Mouse (Mus musculus) cortical plate, adult 2 months (tissue): ENCODE results near the gene Ptms. TPM values are rescaled to one million over a fixed set of nuclear protein-coding genes. Genes with fewer than 3 reads are reported as not detected.

Experiments
- H3K27ac ChIP-seq: fragments of 200-500 bp; 2 replicates; pipeline ENCODE4 v1.5.1; 2012; ENCODE audit warnings: low read length, control low read depth, inconsistent platforms; ENCODE audit not compliant: insufficient read depth
- H3K4me1 ChIP-seq: fragments of 200-500 bp; 2 replicates; pipeline ENCODE4 v1.6.1; 2011; ENCODE audit warnings: low read length; ENCODE audit not compliant: control insufficient read depth, insufficient read depth
- H3K4me3 ChIP-seq: fragments of 200-500 bp; 2 replicates; pipeline ENCODE4 v1.5.1; 2011; ENCODE audit warnings: mild to moderate bottlenecking, low read length, control low read depth; ENCODE audit not compliant: insufficient read depth
- CTCF ChIP-seq: fragments of 200-500 bp; IDR thresholded peaks from 2 replicates; pipeline ENCODE4 v1.5.1; 2011; ENCODE audit warnings: mild to moderate bottlenecking, control low read depth, low read length; ENCODE audit not compliant: insufficient read depth; ENCODE audit errors: extremely low read depth
- POLR2A ChIP-seq: fragments of 200-500 bp; IDR thresholded peaks from 2 replicates; pipeline ENCODE4 v1.6.1; 2011; ENCODE audit warnings: mild to moderate bottlenecking, low read length, control low read depth; ENCODE audit not compliant: insufficient read depth; ENCODE audit errors: extremely low read depth
- polyA plus RNA-seq: library from polyadenylated mRNA; depleted of rRNA; stranded (reverse); fragments of >200 nt; gene quantifications from 2 replicates; pipeline ENCODE4 v1.2.3, GENCODE M21; 2012

Ptms gene
- polyA plus RNA-seq, 1 experiment: 1,380 TPM

DNA sequence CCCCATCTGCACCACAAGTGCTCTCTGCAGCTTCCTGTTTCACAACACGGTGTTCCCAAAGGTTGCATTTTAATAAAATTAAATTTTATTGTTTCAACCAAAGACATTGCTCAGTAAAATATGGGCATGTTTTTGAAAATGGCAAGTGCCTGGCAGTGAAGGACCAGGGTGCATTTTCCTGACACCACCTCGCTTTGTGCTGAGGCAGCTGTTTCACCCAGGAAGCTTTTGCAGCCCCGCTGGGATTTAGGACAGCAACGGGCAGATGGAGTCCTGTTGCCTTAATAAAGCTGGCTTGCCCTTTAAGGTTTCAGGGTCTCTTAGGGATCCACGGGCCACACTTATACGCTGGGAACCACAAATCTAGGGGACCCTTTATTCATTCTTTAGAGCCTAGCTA, 28.9 kb downstream of the Ptms start:
- H3K27ac ChIP-seq: no peak overlapping the region
- no peak for TF ChIP-seq CTCF
- TF ChIP-seq POLR2A: no peak
- no peak overlapping the region for H3K4me3 ChIP-seq
- no peaks in the 10 kb centered on the region for H3K4me1 ChIP-seq

DNA sequence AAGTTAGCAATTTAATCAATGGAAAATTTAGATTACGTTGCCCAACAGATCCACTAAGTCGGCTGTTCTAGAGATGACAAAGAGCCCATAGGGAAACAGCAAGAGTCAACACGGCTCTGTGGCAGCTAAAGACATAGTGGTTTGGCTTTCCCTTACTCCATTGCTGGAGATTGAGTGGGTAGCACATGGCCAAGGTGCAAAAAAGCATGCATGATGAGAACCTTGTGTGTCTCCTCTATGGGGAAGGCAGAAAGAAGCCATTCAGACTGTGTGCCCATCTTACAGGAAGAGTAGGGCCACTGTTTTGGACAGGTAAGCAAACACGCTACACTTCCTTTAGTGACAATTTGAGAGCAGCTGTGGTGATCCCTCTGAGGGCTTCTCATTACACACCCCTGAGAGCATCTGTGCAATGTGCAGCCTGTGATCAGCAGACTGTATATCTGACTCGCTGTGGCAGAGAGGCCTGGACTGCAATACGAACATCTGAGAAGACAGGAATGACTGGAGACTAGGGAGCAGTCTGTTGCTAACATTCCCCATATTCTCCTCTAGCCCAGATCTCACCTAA, 31.3 kb downstream of the Ptms start:
- no peak overlapping the region for H3K4me3 ChIP-seq
- no peak for TF ChIP-seq POLR2A
- no peak for TF ChIP-seq CTCF
- H3K4me1 ChIP-seq: no peaks in the 10 kb centered on the region
- H3K27ac ChIP-seq: no peak overlapping the region

DNA sequence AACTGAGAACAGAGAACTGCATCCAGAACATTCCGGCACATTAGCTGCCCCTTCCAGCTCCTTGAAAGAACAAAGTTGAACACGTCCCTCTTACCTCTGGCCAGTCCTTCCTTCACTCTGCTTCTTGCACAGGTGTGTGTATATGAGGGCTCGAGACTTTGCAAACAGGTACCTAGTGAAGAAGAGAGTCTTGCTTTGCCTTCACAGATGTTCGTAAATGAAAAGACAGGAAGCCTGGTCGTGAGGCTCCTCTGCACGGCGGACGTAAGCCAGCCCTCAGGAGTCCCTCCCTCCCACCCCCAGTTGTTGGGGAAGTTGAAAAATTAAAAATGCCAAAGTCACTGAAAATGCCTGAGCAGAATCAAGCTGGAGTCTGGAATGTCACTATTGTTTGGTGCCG, 31.9 kb downstream of the Ptms start, which contains the start of gene Cd4:
TSS of gene Cd4 (minus strand) at position 236 of the 400 bp plus-strand sequence.
- no peak within 1 kb of the TSS for H3K27ac ChIP-seq
- TF ChIP-seq CTCF: no peak
- no peak within 1 kb of the TSS for H3K4me3 ChIP-seq
- no peaks in the 10 kb centered on the region for H3K4me1 ChIP-seq

GRCm38 (mm10) chr6:124885956-124886381, 33.9 kb downstream of the Ptms start:
- Histone ChIP-seq H3K4me3 (no peak overlapping the region), H3K4me1 (no peaks in the 10 kb centered on the region), H3K27ac (no peak overlapping the region)
- TF ChIP-seq POLR2A: no peak

DNA sequence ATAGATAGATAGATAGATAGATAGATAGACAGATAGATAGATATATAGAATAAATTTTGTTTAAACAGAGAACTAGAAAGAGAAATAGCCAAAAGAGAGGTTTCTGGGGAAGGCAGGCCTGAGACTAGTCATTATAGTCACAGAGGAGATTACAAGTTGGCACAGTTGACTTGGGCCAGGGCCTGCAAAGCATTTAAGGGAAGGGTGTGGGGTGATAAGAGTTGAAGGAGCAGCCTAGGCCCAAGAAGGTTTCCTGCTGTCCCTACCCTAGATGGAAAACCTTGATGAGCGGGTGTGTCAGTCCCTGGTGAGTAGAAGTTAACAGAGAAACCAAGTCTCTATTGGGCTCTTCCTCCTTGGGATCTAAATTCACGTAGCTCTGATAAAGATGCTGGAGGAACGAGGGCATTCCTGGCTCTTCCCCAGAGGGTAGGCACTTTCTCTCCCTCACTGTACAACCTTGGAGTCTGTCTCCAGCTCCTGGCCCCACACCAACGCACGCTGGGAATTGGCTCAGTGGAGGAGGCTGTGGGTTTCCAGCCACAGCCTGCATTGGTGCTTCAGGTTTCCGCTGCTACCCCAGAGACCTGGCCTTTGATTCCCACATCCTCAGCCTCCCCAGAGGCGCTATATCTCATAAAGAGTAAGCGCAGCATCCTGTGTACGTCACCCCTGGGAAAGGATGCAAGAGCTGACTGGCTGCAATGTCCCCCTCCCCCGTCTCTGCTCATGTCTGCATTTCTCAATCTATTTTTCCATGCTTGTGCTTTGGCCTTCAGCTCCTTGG, 35.0 kb downstream of the Ptms start:
- H3K27ac ChIP-seq: no peak overlapping the region
- no peak overlapping the region for H3K4me3 ChIP-seq
- no peaks in the 10 kb centered on the region for H3K4me1 ChIP-seq
- TF ChIP-seq POLR2A: no peak
- TF ChIP-seq CTCF: no peak

DNA sequence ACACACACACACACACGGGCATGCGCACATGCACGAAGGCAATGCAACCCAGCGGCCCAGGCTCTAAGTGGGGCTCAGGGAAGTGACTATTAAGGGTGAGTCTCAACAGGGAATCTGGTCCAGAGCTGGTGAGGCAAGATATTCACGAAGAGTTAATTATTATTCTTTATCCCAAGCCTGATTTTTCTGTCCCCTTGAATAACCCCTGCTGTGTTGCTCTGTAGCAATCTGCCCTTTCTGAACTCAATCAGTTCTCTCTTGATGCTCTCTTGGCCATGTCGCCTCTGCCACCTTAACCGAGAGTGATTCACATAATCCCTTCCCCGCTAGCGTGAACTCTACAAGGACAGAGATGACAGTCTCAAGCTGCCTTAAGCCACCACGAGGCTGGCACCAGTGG, 36.6 kb downstream of the Ptms start:
- Histone ChIP-seq H3K27ac (no peak overlapping the region), H3K4me3 (no peak overlapping the region), H3K4me1 (no peaks in the 10 kb centered on the region)
- TF ChIP-seq CTCF (no peak), POLR2A (no peak)

GRCm38 (mm10) chr6:124881821-124882220, 38.1 kb downstream of the Ptms start:
- TF ChIP-seq CTCF: no peak
- TF ChIP-seq POLR2A: no peak
- H3K27ac ChIP-seq: no peak overlapping the region
- H3K4me3 ChIP-seq: no peak overlapping the region
- no peaks in the 10 kb centered on the region for H3K4me1 ChIP-seq

GRCm38 (mm10) chr6:124879390-124879789, 40.5 kb downstream of the Ptms start:
- TF ChIP-seq CTCF (no peak), POLR2A (no peak)
- Histone ChIP-seq H3K4me3 (no peak overlapping the region), H3K27ac (no peak overlapping the region), H3K4me1 (no peaks in the 10 kb centered on the region)

DNA sequence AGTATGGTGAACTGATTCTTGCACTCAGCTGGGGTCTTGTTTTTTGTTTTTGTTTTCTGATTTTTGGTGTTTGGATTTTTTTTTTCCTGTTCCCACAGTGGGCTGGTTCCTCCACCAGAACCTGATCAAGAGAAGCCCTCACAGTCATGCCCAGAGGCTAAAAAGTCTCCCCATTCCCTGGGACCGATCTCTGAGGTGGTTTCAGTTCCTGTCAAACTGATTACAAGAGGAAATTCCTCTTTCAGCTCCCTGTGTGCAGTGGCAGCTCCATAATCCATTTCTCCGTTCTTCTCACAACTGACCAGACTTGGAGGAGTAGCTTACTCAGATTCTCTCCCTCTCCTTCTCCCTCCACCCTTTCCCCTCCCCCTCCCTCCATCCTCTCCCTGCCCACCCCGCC, 45.6 kb downstream of the Ptms start:
- H3K4me3 ChIP-seq: no peak overlapping the region
- H3K4me1 ChIP-seq: 0 out of 2 replicates have a peak, but pooled peaks cover 2% of the 10 kb centered on the region
- H3K27ac ChIP-seq: no peak overlapping the region
- TF ChIP-seq POLR2A: no peak
- TF ChIP-seq CTCF: no peak

- Histone ChIP-seq H3K4me3 (no peak overlapping the region), H3K27ac (no peak overlapping the region), H3K4me1 (0 out of 2 replicates have a peak, but pooled peaks cover 3% of the 10 kb centered on the region)
- TF ChIP-seq POLR2A (no peak), CTCF (no peak)
Observed at GRCm38 (mm10) chr6:124866560-124866959, 53.3 kb downstream of the Ptms start.
